Mouse (Mus musculus) kidney, embryonic 15.5 days (tissue): ENCODE data around the gene Naxe. TPM values are rescaled to one million over a fixed set of nuclear protein-coding genes. Genes with fewer than 3 reads are reported as not detected.

Experiments
- ATAC-seq: fragments of 200-750 bp; cut with Nextera tagmentation; replicated peaks from 2 replicates; pipeline ENCODE4 v1.8.0; 2017; ENCODE audit warnings: moderate TSS enrichment; ENCODE audit not compliant: low FRiP score
- H3K27ac ChIP-seq: fragments of 300-500 bp; sonication (generic); 2 replicates; pipeline ENCODE4 v1.5.1; 2015; ENCODE audit warnings: mild to moderate bottlenecking, inconsistent platforms
- H3K27me3 ChIP-seq: fragments of 300-500 bp; sonication (generic); 2 replicates; pipeline ENCODE4 v1.6.1; 2015; ENCODE audit warnings: inconsistent platforms
- H3K36me3 ChIP-seq: fragments of 300-500 bp; sonication (generic); 2 replicates; pipeline ENCODE4 v1.6.1; 2015; ENCODE audit warnings: inconsistent platforms
- H3K4me1 ChIP-seq: fragments of 300-500 bp; sonication (generic); 2 replicates; pipeline ENCODE4 v1.6.1; 2015; ENCODE audit warnings: inconsistent platforms
- H3K4me2 ChIP-seq: fragments of 300-500 bp; sonication (generic); 2 replicates; pipeline ENCODE4 v1.6.1; 2015; ENCODE audit warnings: moderate library complexity, mild to moderate bottlenecking, inconsistent platforms
- H3K4me3 ChIP-seq: fragments of 300-500 bp; sonication (generic); replicated peaks from 2 replicates; pipeline ENCODE4 v1.5.1; 2015; ENCODE audit warnings: mild to moderate bottlenecking, inconsistent platforms
- H3K9ac ChIP-seq: fragments of 300-500 bp; sonication (generic); 2 replicates; pipeline ENCODE4 v1.6.1; 2015; ENCODE audit warnings: mild to moderate bottlenecking, inconsistent platforms
- H3K9me3 ChIP-seq: fragments of 300-500 bp; sonication (generic); replicated peaks from 2 replicates; pipeline ENCODE4 v1.6.1; 2016; ENCODE audit warnings: inconsistent platforms
- WGBS: fragments of 180-500 bp; shearing (Covaris S2); methylation state at CpG from one replicate; pipeline ENCODE4 v1.1.7; 2015; ENCODE audit warnings: mixed read lengths; 5-methylcytosine and 5-hydroxymethylcytosine counted together
- polyA plus RNA-seq: library from polyadenylated mRNA; unstranded; fragments of >200 nt; fragmentation: Nextera tagmentation; extraction: Ambion mirVana; gene quantifications from 2 replicates; pipeline ENCODE4 v1.2.1, GENCODE M21; 2015

Gene Naxe
- polyA plus RNA-seq, 1 experiment from 2014 or later: 174 TPM

DNA sequence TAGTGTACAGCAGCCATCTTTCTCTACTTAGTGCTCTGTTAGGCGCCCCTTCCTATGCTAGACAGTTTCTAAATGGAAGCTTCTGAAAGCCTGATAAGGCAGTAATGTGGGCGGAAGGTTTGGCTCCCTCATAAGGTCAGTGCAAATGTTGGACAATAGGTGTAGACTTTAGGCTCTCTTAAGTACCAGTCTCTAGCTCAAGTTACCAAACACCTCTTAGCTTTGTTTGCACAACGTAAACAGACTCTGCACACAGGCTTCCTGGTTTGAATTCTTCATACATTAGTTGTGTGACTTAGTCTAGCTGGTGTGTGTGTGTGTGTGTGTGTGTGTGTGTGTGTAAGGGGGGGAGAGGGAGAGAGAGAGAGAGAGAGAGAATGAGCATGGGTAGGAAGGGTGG lies 8.8 kb downstream of the Naxe start:
- Histone ChIP-seq H3K4me3 (no peak overlapping the region), H3K9ac (no peak overlapping the region), H3K4me2 (no peak overlapping the region), H3K4me1 (peaks cover 2% of the 10 kb centered on the region; the same call in 1 of the 2 replicates), H3K27ac (no peak overlapping the region), H3K36me3 (peaks cover 74% of the 10 kb centered on the region), H3K9me3 (no peaks in the 10 kb centered on the region), H3K27me3 (no peaks in the 10 kb centered on the region)
- no peak for ATAC-seq
- WGBS: 85% methylated on average over 3 of the region's 3 CpGs

GRCm38 (mm10) chr3:88042661-88043421 lies 15.5 kb downstream of the Naxe start, which contains the start of gene Gpatch4:
Gpatch4 (plus strand) TSS chr3:88043108.
- Histone ChIP-seq H3K27ac (peak within 1 kb of the TSS; percentile 63), H3K36me3 (peaks cover 13% of the 10 kb centered on the region; the same call in 1 of the 2 replicates), H3K4me2 (peak within 1 kb of the TSS; percentile 72), H3K9me3 (no peaks in the 10 kb centered on the region), H3K27me3 (peaks cover 31% of the 10 kb centered on the region), H3K4me3 (peak within 1 kb of the TSS; percentile 87), H3K4me1 (peaks cover 12% of the 10 kb centered on the region), H3K9ac (peak within 1 kb of the TSS; percentile 68)
- WGBS: 9% methylated on average over 36 of the region's 36 CpGs
- ATAC-seq: peak; percentile 95

GRCm38 (mm10) chr3:88035561-88036293 lies 22.6 kb downstream of the Naxe start:
- WGBS: 59% methylated on average over 1 of the region's 1 CpGs

DNA sequence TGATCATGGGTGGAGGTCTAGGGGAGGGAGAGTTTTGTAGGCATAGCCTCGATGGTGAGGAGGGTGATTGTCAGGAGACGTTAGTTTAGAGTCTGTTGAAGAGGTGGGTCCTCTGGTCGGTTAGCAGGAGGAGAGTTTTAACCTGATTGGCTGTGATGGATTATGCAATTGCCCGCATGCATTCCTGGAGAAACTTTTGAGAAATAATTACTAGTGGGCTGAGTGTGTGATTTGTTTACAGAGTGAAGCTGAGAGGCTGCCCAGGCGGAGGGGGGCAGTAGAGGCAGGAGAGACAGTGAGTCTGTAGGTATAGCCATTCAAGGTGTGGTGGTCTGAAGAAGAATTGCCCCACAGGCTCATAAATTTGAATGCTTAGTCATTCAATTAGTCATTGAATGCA lies 24.8 kb downstream of the Naxe start:
- Histone ChIP-seq H3K4me2 (no peak overlapping the region), H3K27me3 (peaks cover 68% of the 10 kb centered on the region), H3K9ac (no peak overlapping the region), H3K36me3 (no peaks in the 10 kb centered on the region), H3K9me3 (no peaks in the 10 kb centered on the region), H3K4me1 (peaks cover 10% of the 10 kb centered on the region; the same call in 1 of the 2 replicates), H3K27ac (no peak overlapping the region), H3K4me3 (no peak overlapping the region)
- WGBS: 70% methylated on average over 5 of the region's 5 CpGs
- no peak for ATAC-seq

More at GRCm38 (mm10) chr3:88035561-88036293, 22.6 kb downstream of the Naxe start:
- no peak overlapping the region for H3K4me2 ChIP-seq
- no peak overlapping the region for H3K4me3 ChIP-seq
- ATAC-seq: no peak
- H3K27me3 ChIP-seq: peaks cover 70% of the 10 kb centered on the region
- no peaks in the 10 kb centered on the region for H3K36me3 ChIP-seq
- peaks cover 8% of the 10 kb centered on the region; the same call in 1 of the 2 replicates for H3K4me1 ChIP-seq
- H3K9ac ChIP-seq: no peak overlapping the region
- H3K27ac ChIP-seq: no peak overlapping the region
- no peaks in the 10 kb centered on the region for H3K9me3 ChIP-seq

DNA sequence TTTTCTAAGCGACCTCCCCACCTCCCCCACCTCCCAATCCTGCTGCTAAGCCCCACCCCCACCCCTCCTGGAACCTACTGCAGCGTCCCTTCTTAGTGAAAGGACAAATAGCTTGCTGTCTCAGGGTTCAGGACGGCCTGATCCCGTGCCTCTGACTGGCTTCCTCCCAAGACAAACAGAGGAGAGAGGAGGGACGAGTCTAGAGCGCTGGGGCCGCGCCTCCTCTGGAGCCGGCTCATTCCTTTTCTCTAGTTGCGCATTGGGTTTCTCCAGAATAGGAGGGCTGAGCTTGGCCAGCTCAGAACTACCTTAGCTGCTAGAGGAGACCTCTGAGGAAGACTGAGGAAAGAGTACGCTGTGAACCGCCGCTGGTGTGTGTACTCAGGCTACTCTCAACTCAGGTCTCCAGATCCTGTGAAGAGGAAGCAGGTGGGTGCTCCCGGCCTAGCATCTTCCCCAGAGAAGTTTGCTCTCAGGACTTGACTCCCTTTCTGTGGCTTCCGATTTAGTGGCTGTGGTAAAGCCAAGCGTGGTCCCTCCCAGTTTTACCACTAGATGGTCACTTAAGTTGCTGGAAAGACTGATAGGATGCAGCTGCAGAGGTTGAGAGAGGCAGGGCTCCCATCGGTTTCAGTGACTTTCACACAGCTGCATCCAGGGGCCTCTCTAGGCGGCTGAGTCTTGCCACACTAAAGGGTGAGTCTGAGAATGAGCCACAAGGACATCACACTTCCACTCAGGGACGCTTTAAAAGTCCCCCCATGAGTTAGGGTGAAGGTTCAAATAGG lies 27.5 kb downstream of the Naxe start:
- peaks cover 71% of the 10 kb centered on the region for H3K27me3 ChIP-seq
- no peak for ATAC-seq

DNA sequence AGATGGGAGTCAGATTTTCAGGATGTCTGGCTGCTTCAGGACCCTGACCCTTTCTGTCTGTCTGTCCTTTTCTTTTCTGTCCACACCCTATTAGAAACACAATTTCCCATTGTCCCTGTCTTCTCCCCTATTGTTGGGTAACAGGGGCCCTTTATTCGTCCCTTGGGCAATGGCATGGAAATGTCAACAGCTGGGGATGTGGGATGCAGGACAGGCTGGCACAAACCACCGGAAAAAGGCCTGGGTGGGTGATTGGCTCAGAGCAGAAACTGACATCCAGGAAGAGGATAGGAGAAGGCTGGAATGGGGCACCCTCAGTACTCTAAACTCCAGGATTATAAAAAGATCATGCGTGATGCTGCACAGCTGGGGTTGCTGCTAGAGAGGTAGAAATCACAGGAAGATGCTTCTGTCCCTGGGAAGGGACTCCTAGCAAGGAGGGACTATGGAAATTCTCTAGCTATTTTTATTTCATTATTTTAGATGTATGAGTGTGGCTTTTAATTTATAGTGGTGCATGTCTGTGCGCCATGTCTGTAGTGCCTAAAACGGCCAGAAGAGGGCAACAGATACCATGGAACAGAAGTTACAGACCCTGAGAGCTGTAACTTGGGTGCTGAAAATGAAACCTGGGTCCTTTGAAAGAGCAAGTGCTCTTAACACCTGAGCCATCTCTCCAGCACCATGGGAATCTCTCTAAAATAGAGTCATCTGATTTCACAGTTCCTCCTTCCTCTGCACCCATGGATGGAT lies 30.7 kb downstream of the Naxe start, which contains the start of gene Hapln2:
Gene Hapln2 (minus strand): TSS at position 150 of the 753 bp plus-strand sequence.
- 51% methylated on average over 5 of the region's 5 CpGs for WGBS
- Histone ChIP-seq H3K4me1 (peaks cover 25% of the 10 kb centered on the region), H3K36me3 (no peaks in the 10 kb centered on the region), H3K27ac (no peak within 1 kb of the TSS), H3K27me3 (peaks cover 91% of the 10 kb centered on the region), H3K4me3 (no peak within 1 kb of the TSS), H3K4me2 (no peak within 1 kb of the TSS), H3K9me3 (0 out of 2 replicates have a peak, but pooled peaks cover 6% of the 10 kb centered on the region), H3K9ac (no peak within 1 kb of the TSS)
- ATAC-seq: no peak

More for the DNA sequence above, 27.5 kb downstream of the Naxe start:
- WGBS: 10% methylated on average over 19 of the region's 19 CpGs
- H3K4me3 ChIP-seq: no peak overlapping the region
- no peak overlapping the region for H3K9ac ChIP-seq
- H3K9me3 ChIP-seq: 0 out of 2 replicates have a peak, but pooled peaks cover 6% of the 10 kb centered on the region
- H3K4me1 ChIP-seq: peaks cover 10% of the 10 kb centered on the region; the same call in 1 of the 2 replicates
- H3K27ac ChIP-seq: no peak overlapping the region
- peak overlapping the region; percentile 30; the same call in 1 of the 2 replicates for H3K4me2 ChIP-seq
- no peaks in the 10 kb centered on the region for H3K36me3 ChIP-seq

GRCm38 (mm10) chr3:88026823-88027222 lies 31.5 kb downstream of the Naxe start:
- Histone ChIP-seq H3K9me3 (0 out of 2 replicates have a peak, but pooled peaks cover 6% of the 10 kb centered on the region), H3K27me3 (peaks cover 91% of the 10 kb centered on the region), H3K4me1 (peaks cover 30% of the 10 kb centered on the region), H3K36me3 (no peaks in the 10 kb centered on the region), H3K27ac (no peak overlapping the region), H3K4me2 (no peak overlapping the region), H3K4me3 (no peak overlapping the region), H3K9ac (no peak overlapping the region)
- no peak for ATAC-seq
- WGBS: 57% methylated on average over 7 of the region's 7 CpGs

DNA sequence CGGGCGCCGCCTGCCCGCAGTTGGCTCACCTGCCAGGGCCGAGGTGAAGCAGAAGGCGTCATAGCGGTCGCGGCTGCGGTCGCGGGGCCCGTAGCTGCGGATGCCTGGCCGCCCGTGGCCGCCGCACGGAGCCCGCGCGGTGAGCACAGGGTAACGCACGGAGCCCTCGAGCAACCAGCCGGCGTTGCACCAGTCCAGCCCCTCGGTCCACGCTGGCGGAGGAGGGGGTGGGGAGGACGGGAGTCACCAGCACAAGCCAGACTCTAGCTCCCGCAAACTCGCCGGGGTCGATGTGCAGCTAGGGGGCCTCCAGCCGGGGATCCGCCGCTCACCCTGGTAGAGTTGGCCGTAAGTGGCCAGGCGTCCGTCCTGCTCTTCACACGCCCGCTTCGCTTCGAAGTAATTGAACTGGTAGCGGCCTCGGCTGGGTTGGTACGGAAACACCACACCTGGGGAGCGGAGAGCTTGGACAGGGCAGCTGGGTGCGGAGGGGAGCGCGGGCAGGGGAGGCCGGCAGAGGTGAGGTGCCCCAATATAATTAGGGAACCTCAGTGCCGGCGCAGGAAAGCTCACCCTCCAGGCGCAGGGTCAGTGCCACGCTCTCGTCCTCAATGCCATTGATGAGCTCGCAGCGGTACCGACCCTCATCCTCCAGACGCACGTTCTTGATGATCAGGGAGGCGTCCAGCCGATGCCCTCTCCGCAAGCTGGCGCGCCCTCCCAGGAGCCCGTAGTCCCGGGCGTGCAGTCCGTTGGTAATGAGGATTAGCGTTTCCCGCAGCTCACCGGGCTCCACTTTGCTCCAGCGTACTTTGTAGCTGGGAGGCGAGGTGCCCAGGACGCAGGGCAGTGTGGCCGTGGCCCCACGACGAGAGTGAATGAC lies 34.9 kb downstream of the Naxe start:
- no peak overlapping the region for H3K27ac ChIP-seq
- H3K36me3 ChIP-seq: no peaks in the 10 kb centered on the region
- peak overlapping the region; percentile 58 for H3K4me3 ChIP-seq
- peak overlapping the region; percentile 99 for H3K4me2 ChIP-seq
- peaks cover 20% of the 10 kb centered on the region for H3K4me1 ChIP-seq
- H3K9ac ChIP-seq: peak overlapping the region; percentile 46
- ATAC-seq: peak; percentile 79
- H3K27me3 ChIP-seq: peaks cover 90% of the 10 kb centered on the region
- WGBS: under 1% methylated on average over 81 of the region's 81 CpGs
- H3K9me3 ChIP-seq: 0 out of 2 replicates have a peak, but pooled peaks cover 6% of the 10 kb centered on the region

- H3K9me3 ChIP-seq: no peaks in the 10 kb centered on the region
- peaks cover 20% of the 10 kb centered on the region for H3K4me1 ChIP-seq
- peak overlapping the region; percentile 58 for H3K4me3 ChIP-seq
- peak overlapping the region; percentile 99 for H3K4me2 ChIP-seq
- H3K36me3 ChIP-seq: no peaks in the 10 kb centered on the region
- 1% methylated on average over 66 of the region's 66 CpGs for whole genome bisulfite sequencing
- peak; percentile 95 for ATAC-seq
- H3K27ac ChIP-seq: no peak overlapping the region
- peaks cover 90% of the 10 kb centered on the region for H3K27me3 ChIP-seq
- peak overlapping the region; percentile 46 for H3K9ac ChIP-seq
These were observed 35.7 kb downstream of the Naxe start for GRCm38 (mm10) chr3:88022322-88023191.
